10 mouse cellular contexts compared by ENCODE assay signal in the genomic region with DNA sequence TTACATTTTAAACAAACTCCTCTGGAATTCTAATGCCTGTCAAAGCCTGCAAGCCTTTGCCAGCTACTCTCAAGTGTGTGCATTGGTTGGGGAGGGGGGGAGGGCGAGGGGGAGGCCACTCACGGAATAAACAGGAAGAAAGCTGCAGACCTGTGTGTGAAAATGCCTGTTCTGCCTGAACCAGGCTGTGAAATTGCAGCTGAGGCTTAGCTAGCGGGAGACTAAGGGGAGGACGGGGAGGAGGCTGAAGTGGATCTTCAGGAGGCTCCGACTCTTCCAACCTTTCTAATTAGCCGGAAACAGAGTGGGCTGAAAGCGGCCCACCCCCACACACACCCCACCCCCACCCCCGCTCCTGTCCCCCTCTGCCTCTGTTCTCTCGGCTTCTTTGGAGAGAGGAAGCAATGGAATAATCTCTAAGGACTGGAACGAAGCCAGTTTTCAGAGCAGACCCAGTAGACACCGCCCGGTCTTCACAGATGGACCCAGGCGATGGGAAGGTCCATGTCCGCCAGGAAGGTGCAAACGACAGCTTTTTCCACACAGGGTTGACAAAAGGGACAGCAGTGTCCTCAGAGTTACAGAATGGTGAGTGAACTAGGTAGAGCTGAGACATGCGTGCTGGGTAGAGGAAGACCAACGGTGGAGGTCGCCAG. TPM values are rescaled to one million over a fixed set of nuclear protein-coding genes. Genes with fewer than 3 reads are reported as not detected.
A peak's percentile ranks its signal among the peaks of the same experiment; 100 is the strongest.
DNase-seq lines count a peak whose midpoint lies in the region; ATAC-seq lines count a peak whose summit lies in the region.
"Had no signal": no experiment of that assay in that cellular context is flagged by ENCODE, and none has a peak within 500 bp of the region (broad histone marks: within the 10 kb centered on the region; RNA-seq: fewer than 3 reads in every experiment).

No protein-coding gene starts in this region.

- peak overlapping the region; percentile 28 for H3K9ac ChIP-seq in kidney, embryonic 16.5 days (replicated peaks; ENCODE audit: low read length)
- H3K9ac ChIP-seq in intestine, embryonic 15.5 days: 0 out of 2 replicates have a peak overlapping the region, but pooled peaks have one; percentile 8
- H3K9ac ChIP-seq in midbrain, embryonic 16.5 days (ENCODE audit: low read depth, low read length): no peak overlapping the region

- H3K27me3 ChIP-seq in kidney, embryonic 16.5 days (ENCODE audit: insufficient read depth, low read length): no peaks in the 10 kb centered on the region
- H3K27me3 ChIP-seq in intestine, embryonic 15.5 days (replicated peaks): no peaks in the 10 kb centered on the region
- no peaks in the 10 kb centered on the region for H3K27me3 ChIP-seq in midbrain, embryonic 16.5 days (ENCODE audit: control insufficient read depth, insufficient read depth, low read depth, low read length)

- H3K4me2 ChIP-seq in kidney, embryonic 16.5 days (replicated peaks; ENCODE audit: low read depth, low read length): peak overlapping the region; percentile 40
- peak overlapping the region; percentile 49 for H3K4me2 ChIP-seq in intestine, embryonic 15.5 days (replicated peaks)
- no peak overlapping the region; the same call in 1 of the 2 replicates for H3K4me2 ChIP-seq in midbrain, embryonic 16.5 days (ENCODE audit: low read length)

- H3K36me3 ChIP-seq in kidney, embryonic 16.5 days (ENCODE audit: insufficient read depth, low read length): 0 out of 2 replicates have a peak, but pooled peaks cover 4% of the 10 kb centered on the region
- no peaks in the 10 kb centered on the region for H3K36me3 ChIP-seq in intestine, embryonic 15.5 days
- H3K36me3 ChIP-seq in midbrain, embryonic 16.5 days (ENCODE audit: control insufficient read depth, insufficient read depth, low read length): no peaks in the 10 kb centered on the region

- 0 out of 2 replicates have a peak, but pooled peaks cover 3% of the 10 kb centered on the region for H3K9me3 ChIP-seq in kidney, embryonic 16.5 days (ENCODE audit: low read length)
- H3K9me3 ChIP-seq in intestine, embryonic 15.5 days: no peaks in the 10 kb centered on the region
- H3K9me3 ChIP-seq in midbrain, embryonic 16.5 days (replicated peaks; ENCODE audit: control insufficient read depth, low read length, poor library complexity, severe bottlenecking): no peaks in the 10 kb centered on the region

- WGBS in kidney, embryonic 16.5 days: 36% methylated on average over 18 of the region's 18 CpGs
- WGBS in intestine, embryonic 15.5 days: 30% methylated on average over 18 of the region's 18 CpGs
- WGBS in midbrain, embryonic 16.5 days: 44% methylated on average over 18 of the region's 18 CpGs

- peak; percentile 31; the same call in 1 of the 2 replicates for ATAC-seq in kidney, embryonic 16.5 days (ENCODE audit: low FRiP score, low TSS enrichment)
- no peak for ATAC-seq in intestine, embryonic 15.5 days
- ATAC-seq in midbrain, embryonic 16.5 days: no peak

- peak overlapping the region; percentile 2; the same call in 1 of the 2 replicates for H3K4me3 ChIP-seq in kidney, embryonic 16.5 days (ENCODE audit: low read length)
- H3K4me3 ChIP-seq in intestine, embryonic 15.5 days (replicated peaks): no peak overlapping the region
- H3K4me3 ChIP-seq in midbrain, embryonic 16.5 days (ENCODE audit: low read depth, low read length): no peak overlapping the region
- H3K4me3 ChIP-seq: left cerebral cortex, adult 2 months had no signal

- H3K4me1 ChIP-seq in kidney, embryonic 16.5 days (ENCODE audit: insufficient read depth, low read length): peaks cover 26% of the 10 kb centered on the region
- H3K4me1 ChIP-seq in intestine, embryonic 15.5 days (replicated peaks): peaks cover 34% of the 10 kb centered on the region
- H3K4me1 ChIP-seq in midbrain, embryonic 16.5 days (ENCODE audit: control insufficient read depth, insufficient read depth, low read length): peaks cover 5% of the 10 kb centered on the region; the same call in 1 of the 2 replicates

- no peak overlapping the region for H3K27ac ChIP-seq in kidney, embryonic 16.5 days (ENCODE audit: low read length)
- H3K27ac ChIP-seq in intestine, embryonic 15.5 days: peak overlapping the region; percentile 48; the same call in 1 of the 2 replicates
- 0 out of 2 replicates have a peak overlapping the region, but pooled peaks have one; percentile 24 for H3K27ac ChIP-seq in midbrain, embryonic 16.5 days (ENCODE audit: low read length)
- H3K27ac ChIP-seq: left cerebral cortex, adult 2 months had no signal

- peak; percentile 31 to 45 for DNase-seq in cerebellum, postnatal 10 days
- no peak for DNase-seq in cerebellum, postnatal 25 days
- no peak for DNase-seq in kidney, adult 18-20 months
- no peak for DNase-seq in layer of hippocampus, adult 9-10 months (ENCODE audit: low spot score)
- no peak for DNase-seq in spleen, adult 12 weeks (ENCODE audit: low spot score)
- DNase-seq: gastrocnemius, postnatal 36 days had no signal

RNA-seq across cellular contexts. Expression of gene Rcan3, which starts 17.8 kb away (rescaled TPM):
- 15.0 and 15.3 TPM in 2 replicates for polyA plus RNA-seq in kidney, embryonic 16.5 days (2015; fragmentation: Nextera tagmentation; extraction: Ambion mirVana)
- 14.9 and 17.9 TPM in 2 replicates for polyA plus RNA-seq in intestine, embryonic 15.5 days (2015; fragmentation: Nextera tagmentation; extraction: Ambion mirVana)
- polyA plus RNA-seq in midbrain, embryonic 16.5 days (2015; fragmentation: Nextera tagmentation; extraction: Ambion mirVana): 58.3 and 59.1 TPM in 2 replicates

RNA-seq across cellular contexts. Expression of gene Stpg1, which starts 43.1 kb away (rescaled TPM):
- polyA plus RNA-seq in kidney, embryonic 16.5 days (2015; fragmentation: Nextera tagmentation; extraction: Ambion mirVana): 0.84 and 1.1 TPM in 2 replicates
- 0.24 and 0.30 TPM in 2 replicates for polyA plus RNA-seq in intestine, embryonic 15.5 days (2015; fragmentation: Nextera tagmentation; extraction: Ambion mirVana)
- 0.20 and 1.1 TPM in 2 replicates for polyA plus RNA-seq in midbrain, embryonic 16.5 days (2015; fragmentation: Nextera tagmentation; extraction: Ambion mirVana)

RNA-seq across cellular contexts. Expression of gene Nipal3, which starts 43.4 kb away (rescaled TPM):
- 4.3 and 7.1 TPM in 2 replicates for polyA plus RNA-seq in kidney, embryonic 16.5 days (2015; fragmentation: Nextera tagmentation; extraction: Ambion mirVana)
- 6.4 and 6.9 TPM in 2 replicates for polyA plus RNA-seq in intestine, embryonic 15.5 days (2015; fragmentation: Nextera tagmentation; extraction: Ambion mirVana)
- 10.8 and 11.2 TPM in 2 replicates for polyA plus RNA-seq in midbrain, embryonic 16.5 days (2015; fragmentation: Nextera tagmentation; extraction: Ambion mirVana)

RNA-seq across cellular contexts. Expression of gene Ncmap, which starts 53.5 kb away (rescaled TPM):
- 2.0 and 4.3 TPM in 2 replicates for polyA plus RNA-seq in kidney, embryonic 16.5 days (2015; fragmentation: Nextera tagmentation; extraction: Ambion mirVana)
- 7.4 and 7.7 TPM in 2 replicates for polyA plus RNA-seq in intestine, embryonic 15.5 days (2015; fragmentation: Nextera tagmentation; extraction: Ambion mirVana)
- 0.71 and 0.83 TPM in 2 replicates for polyA plus RNA-seq in midbrain, embryonic 16.5 days (2015; fragmentation: Nextera tagmentation; extraction: Ambion mirVana)

Comparison
In these comparisons a context has a peak if more than half of its experiments do, and no peak if none do; other contexts are left out.
1. DNase-seq: peak in cerebellum, postnatal 10 days (2 of 2); none in cerebellum, postnatal 25 days (0 of 2), kidney, adult 18-20 months (single experiment), layer of hippocampus, adult 9-10 months (single experiment) and spleen, adult 12 weeks (single experiment).